Mouse (Mus musculus): ENCODE results near the gene Samt4.
"Not testable (repeated sequence)": the region's sequence is repeated elsewhere in the genome, so short reads cannot be mapped to it uniquely, and the experiment has no call there.

The Samt4 gene

GRCm38 (mm10) chrX:154481702-154482101 is at the start of gene Samt4:
Gene Samt4, plus strand, starts transcription at chrX:154482002.
- DNase-seq (ENCODE audit: low spot score): no peak

GRCm38 (mm10) chrX:154443696-154444095 is 38.1 kb upstream of the Samt4 start:
- not testable (repeated sequence) for DNase-seq (ENCODE audit: low spot score)

- DNase-seq (ENCODE audit: low spot score): not testable (repeated sequence)
Measured at GRCm38 (mm10) chrX:154468386-154468785, 13.4 kb upstream of the Samt4 start.
